Mouse (Mus musculus): ENCODE measurements at regions not wholly inside any gene's neighbourhood (a gene's known extent, or its start where the extent isn't known, plus 50 kb on each side); places are given as distances from the start of the nearest gene placed in this dataset.

DNA sequence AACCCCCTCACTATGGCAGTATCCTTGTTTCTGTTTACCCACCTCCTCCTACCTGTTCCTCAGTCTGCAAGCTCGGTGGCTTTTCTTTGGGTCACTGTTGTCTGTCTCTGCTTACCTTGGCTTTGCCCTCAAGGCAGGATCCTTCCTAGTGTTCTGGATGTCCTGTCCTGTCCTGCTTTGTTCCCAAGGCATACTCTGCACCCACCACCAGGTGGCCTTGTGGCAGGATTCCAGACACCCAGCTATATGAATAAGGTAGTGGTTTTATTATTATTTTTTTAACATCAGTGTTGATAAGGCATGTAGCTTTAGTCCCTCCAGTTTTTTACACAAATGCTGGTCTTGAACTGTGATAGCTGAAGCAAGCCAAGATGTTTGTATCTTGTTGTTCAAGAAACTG lies 478.7 kb downstream of the 1700129C05Rik start:
- Histone ChIP-seq H3K27ac (no peak overlapping the region), H3K9me3 (ENCODE audit: low read length) (no peaks in the 10 kb centered on the region), H3K27me3 (ENCODE audit: insufficient read depth, low read length) (no peaks in the 10 kb centered on the region), H3K4me3 (ENCODE audit: low read length) (no peak overlapping the region), H3K4me2 (ENCODE audit: low read depth, low read length) (no peak overlapping the region), H3K9ac (replicated peaks; ENCODE audit: low read length) (no peak overlapping the region), H3K36me3 (ENCODE audit: insufficient read depth, low read length) (no peaks in the 10 kb centered on the region), H3K4me1 (ENCODE audit: insufficient read depth, low read length) (no peaks in the 10 kb centered on the region)
- DNase-seq (ENCODE audit: low spot score) (peak; percentile 22), ATAC-seq (no peak)
- 57% methylated on average over 1 of the region's 1 CpGs for WGBS
- peak; percentile 47 for TF ChIP-seq CTCF (IDR thresholded peaks at IDR 0.05; ENCODE audit: low read depth)

- no peaks in the 10 kb centered on the region for H3K9me3 ChIP-seq (ENCODE audit: low read length)
- no peaks in the 10 kb centered on the region for H3K27me3 ChIP-seq (ENCODE audit: insufficient read depth, low read length)
- no peak overlapping the region for H3K27ac ChIP-seq
- no peak for DNase-seq (ENCODE audit: low spot score)
- H3K36me3 ChIP-seq (ENCODE audit: insufficient read depth, low read length): no peaks in the 10 kb centered on the region
- H3K4me1 ChIP-seq (ENCODE audit: insufficient read depth, low read length): no peaks in the 10 kb centered on the region
- no peak overlapping the region for H3K9ac ChIP-seq (replicated peaks; ENCODE audit: low read length)
- TF ChIP-seq CTCF (IDR thresholded peaks at IDR 0.05; ENCODE audit: low read depth): no peak
- no peak for ATAC-seq
- H3K4me2 ChIP-seq (ENCODE audit: low read depth, low read length): no peak overlapping the region
- H3K4me3 ChIP-seq (ENCODE audit: low read length): no peak overlapping the region
- 83% methylated on average over 5 of the region's 5 CpGs for WGBS
These were observed 480.1 kb downstream of the 1700129C05Rik start for GRCm38 (mm10) chr14:58662601-58663000.

DNA sequence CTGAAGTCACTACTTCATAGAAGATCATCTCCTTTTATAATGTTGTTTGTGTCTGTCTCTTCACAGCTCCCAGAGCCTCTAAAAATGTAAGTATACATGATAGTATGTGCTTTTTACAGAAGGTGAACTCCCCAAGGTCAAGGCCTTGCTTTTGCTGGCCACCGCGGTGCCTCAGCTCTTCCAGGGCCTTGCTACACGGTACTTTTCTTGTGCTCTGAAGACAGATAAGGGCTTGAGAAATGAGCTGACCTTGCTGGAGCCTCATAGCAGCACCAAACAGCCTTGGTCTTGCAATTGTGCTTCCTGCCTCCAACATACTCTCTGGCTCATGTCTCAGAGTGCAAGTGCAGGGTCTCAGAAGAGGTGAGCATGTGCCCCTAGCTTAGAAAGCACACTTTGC lies 481.3 kb downstream of the 1700129C05Rik start:
- DNase-seq (ENCODE audit: low spot score) (no peak), ATAC-seq (no peak)
- Histone ChIP-seq H3K27me3 (ENCODE audit: insufficient read depth, low read length) (no peaks in the 10 kb centered on the region), H3K4me2 (ENCODE audit: low read depth, low read length) (no peak overlapping the region), H3K4me1 (ENCODE audit: insufficient read depth, low read length) (no peaks in the 10 kb centered on the region), H3K27ac (no peak overlapping the region), H3K36me3 (ENCODE audit: insufficient read depth, low read length) (no peaks in the 10 kb centered on the region), H3K4me3 (ENCODE audit: low read length) (no peak overlapping the region), H3K9ac (replicated peaks; ENCODE audit: low read length) (no peak overlapping the region), H3K9me3 (ENCODE audit: low read length) (no peaks in the 10 kb centered on the region)
- 83% methylated on average over 3 of the region's 3 CpGs for WGBS
- no peak for TF ChIP-seq CTCF (IDR thresholded peaks at IDR 0.05; ENCODE audit: low read depth)

DNA sequence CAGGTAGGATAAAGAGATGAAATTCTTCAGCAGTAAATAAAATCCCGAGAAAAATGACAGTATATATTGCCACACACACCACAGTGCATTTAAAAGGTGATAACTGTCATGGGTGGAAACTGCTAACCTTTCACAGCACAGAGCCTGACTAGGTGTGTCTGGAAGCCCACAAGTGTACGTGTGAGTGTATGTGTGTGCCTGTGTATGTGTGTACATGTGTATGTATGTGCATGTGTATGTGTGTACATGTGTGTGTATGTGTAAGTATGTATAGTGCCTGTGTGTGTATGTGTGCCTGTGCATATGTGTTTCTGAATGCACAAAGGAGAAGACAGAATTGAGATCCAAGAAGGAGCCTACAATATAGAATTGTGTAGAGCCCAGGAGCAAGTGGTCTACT lies 485.4 kb downstream of the 1700129C05Rik start:
- TF ChIP-seq CTCF (IDR thresholded peaks at IDR 0.05; ENCODE audit: low read depth): no peak
- Histone ChIP-seq H3K36me3 (ENCODE audit: insufficient read depth, low read length) (no peaks in the 10 kb centered on the region), H3K27ac (no peak overlapping the region), H3K4me3 (ENCODE audit: low read length) (no peak overlapping the region), H3K9me3 (ENCODE audit: low read length) (no peaks in the 10 kb centered on the region), H3K4me2 (ENCODE audit: low read depth, low read length) (no peak overlapping the region), H3K27me3 (ENCODE audit: insufficient read depth, low read length) (no peaks in the 10 kb centered on the region), H3K9ac (replicated peaks; ENCODE audit: low read length) (no peak overlapping the region), H3K4me1 (ENCODE audit: insufficient read depth, low read length) (no peaks in the 10 kb centered on the region)
- DNase-seq (ENCODE audit: low spot score) (no peak), ATAC-seq (no peak)
- whole genome bisulfite sequencing: 59% methylated on average over 2 of the region's 2 CpGs

DNA sequence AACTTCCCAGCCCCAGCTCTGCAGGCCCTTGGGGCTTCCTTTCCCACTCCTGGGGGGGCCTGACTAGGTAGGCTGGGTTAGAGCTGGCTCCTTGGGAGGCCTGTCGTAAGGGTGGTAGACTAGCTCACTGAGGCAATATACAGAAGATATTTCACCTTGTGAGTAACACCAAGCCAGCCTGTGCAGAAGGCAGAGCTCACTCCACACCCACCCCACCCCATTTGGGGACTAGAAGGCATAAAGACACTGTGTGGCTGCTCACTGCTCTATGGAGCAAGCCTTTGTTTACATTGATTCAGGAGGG lies 485.8 kb downstream of the 1700129C05Rik start:
- Histone ChIP-seq H3K27ac (no peak overlapping the region), H3K36me3 (ENCODE audit: insufficient read depth, low read length) (no peaks in the 10 kb centered on the region), H3K27me3 (ENCODE audit: insufficient read depth, low read length) (no peaks in the 10 kb centered on the region), H3K9ac (replicated peaks; ENCODE audit: low read length) (no peak overlapping the region), H3K4me1 (ENCODE audit: insufficient read depth, low read length) (no peaks in the 10 kb centered on the region), H3K4me2 (ENCODE audit: low read depth, low read length) (no peak overlapping the region), H3K9me3 (ENCODE audit: low read length) (no peaks in the 10 kb centered on the region), H3K4me3 (ENCODE audit: low read length) (no peak overlapping the region)
- ATAC-seq: no peak
- 12% methylated on average over 1 of the region's 1 CpGs for WGBS
- no peak for DNase-seq (ENCODE audit: low spot score)
- TF ChIP-seq CTCF (IDR thresholded peaks at IDR 0.05; ENCODE audit: low read depth): no peak

- no peaks in the 10 kb centered on the region for H3K36me3 ChIP-seq (ENCODE audit: insufficient read depth, low read length)
- no peaks in the 10 kb centered on the region for H3K4me1 ChIP-seq (ENCODE audit: insufficient read depth, low read length)
- H3K27me3 ChIP-seq (ENCODE audit: insufficient read depth, low read length): no peaks in the 10 kb centered on the region
- H3K4me2 ChIP-seq (ENCODE audit: low read depth, low read length): no peak overlapping the region
- ATAC-seq (no peak), DNase-seq (ENCODE audit: low spot score) (no peak)
- no peak overlapping the region for H3K4me3 ChIP-seq (ENCODE audit: low read length)
- no peak overlapping the region for H3K27ac ChIP-seq
- WGBS: 32% methylated on average over 4 of the region's 4 CpGs
- no peak overlapping the region for H3K9ac ChIP-seq (replicated peaks; ENCODE audit: low read length)
- no peak for TF ChIP-seq CTCF (IDR thresholded peaks at IDR 0.05; ENCODE audit: low read depth)
- H3K9me3 ChIP-seq (ENCODE audit: low read length): no peaks in the 10 kb centered on the region
These were observed 486.3 kb downstream of the 1700129C05Rik start for GRCm38 (mm10) chr14:58656212-58656934.

- 91% methylated on average over 1 of the region's 1 CpGs for WGBS
- ATAC-seq: no peak
These were observed 489.7 kb downstream of the 1700129C05Rik start for GRCm38 (mm10) chr14:58653026-58653425.

More at GRCm38 (mm10) chr14:58653026-58653425, 489.7 kb downstream of the 1700129C05Rik start:
- Histone ChIP-seq H3K36me3 (ENCODE audit: insufficient read depth, low read length) (no peaks in the 10 kb centered on the region), H3K9ac (replicated peaks; ENCODE audit: low read length) (no peak overlapping the region), H3K4me1 (ENCODE audit: insufficient read depth, low read length) (no peaks in the 10 kb centered on the region), H3K4me3 (ENCODE audit: low read length) (no peak overlapping the region), H3K9me3 (ENCODE audit: low read length) (no peaks in the 10 kb centered on the region), H3K27me3 (ENCODE audit: insufficient read depth, low read length) (no peaks in the 10 kb centered on the region), H3K27ac (no peak overlapping the region), H3K4me2 (ENCODE audit: low read depth, low read length) (no peak overlapping the region)
- no peak for TF ChIP-seq CTCF (IDR thresholded peaks at IDR 0.05; ENCODE audit: low read depth)
- no peak for DNase-seq (ENCODE audit: low spot score)

All from hindbrain, postnatal 0 days (tissue).